Mouse (Mus musculus): Measurements from ENCODE around the gene Phf14.

Gene Phf14

GRCm38 (mm10) chr6:12020738-12021137 is 113.1 kb downstream of the Phf14 start:
- DNase-seq (ENCODE audit: low read depth, low spot score), result no peak

GRCm38 (mm10) chr6:12021480-12021879 is 113.9 kb downstream of the Phf14 start:
- DNase-seq (ENCODE audit: low read depth, low spot score), result no peak

- no peak for DNase-seq (ENCODE audit: low read depth, low spot score)
Measured at GRCm38 (mm10) chr6:12023395-12023794, 115.8 kb downstream of the Phf14 start.

- no peak for DNase-seq (ENCODE audit: low read depth, low spot score)
Measured at GRCm38 (mm10) chr6:12026804-12027537, 119.4 kb downstream of the Phf14 start.

GRCm38 (mm10) chr6:12034561-12034960 is 127.0 kb downstream of the Phf14 start:
- no peak for DNase-seq (ENCODE audit: low read depth, low spot score)

GRCm38 (mm10) chr6:12038268-12038667 is 130.7 kb downstream of the Phf14 start:
- no peak for DNase-seq (ENCODE audit: low read depth, low spot score)

- DNase-seq (ENCODE audit: low read depth, low spot score), result no peak
Measured at GRCm38 (mm10) chr6:12052884-12053283, 145.3 kb downstream of the Phf14 start.

- no peak for DNase-seq (ENCODE audit: low read depth, low spot score)
Measured at GRCm38 (mm10) chr6:12054149-12054548, 146.5 kb downstream of the Phf14 start.

- no peak for DNase-seq (ENCODE audit: low read depth, low spot score)
Measured at GRCm38 (mm10) chr6:12058717-12059116, 151.1 kb downstream of the Phf14 start.

GRCm38 (mm10) chr6:12059971-12060370 is 152.4 kb downstream of the Phf14 start:
- DNase-seq (ENCODE audit: low read depth, low spot score), result no peak

- DNase-seq (ENCODE audit: low read depth, low spot score), result no peak
Measured at GRCm38 (mm10) chr6:12060452-12061140, 153.0 kb downstream of the Phf14 start.

GRCm38 (mm10) chr6:12067956-12068355 is 160.3 kb downstream of the Phf14 start:
- no peak for DNase-seq (ENCODE audit: low read depth, low spot score)

GRCm38 (mm10) chr6:12069357-12069756 is 161.7 kb downstream of the Phf14 start:
- no peak for DNase-seq (ENCODE audit: low read depth, low spot score)

- no peak for DNase-seq (ENCODE audit: low read depth, low spot score)
Measured at GRCm38 (mm10) chr6:12074599-12074998, 167.0 kb downstream of the Phf14 start.

GRCm38 (mm10) chr6:12077338-12077737 is 169.7 kb downstream of the Phf14 start:
- no peak for DNase-seq (ENCODE audit: low read depth, low spot score)

GRCm38 (mm10) chr6:12077880-12078618 is 170.4 kb downstream of the Phf14 start:
- DNase-seq (ENCODE audit: low read depth, low spot score), result no peak

- no peak for DNase-seq (ENCODE audit: low read depth, low spot score)
Measured at GRCm38 (mm10) chr6:12079260-12079659, 171.7 kb downstream of the Phf14 start.

- no peak for DNase-seq (ENCODE audit: low read depth, low spot score)
Measured at GRCm38 (mm10) chr6:12080423-12080822, 172.8 kb downstream of the Phf14 start.

- no peak for DNase-seq (ENCODE audit: low read depth, low spot score)
Measured at GRCm38 (mm10) chr6:12081722-12082121, 174.1 kb downstream of the Phf14 start.

- no peak for DNase-seq (ENCODE audit: low read depth, low spot score)
Measured at GRCm38 (mm10) chr6:12082125-12082524, 174.5 kb downstream of the Phf14 start.

GRCm38 (mm10) chr6:12082531-12083216 is 175.1 kb downstream of the Phf14 start:
- no peak for DNase-seq (ENCODE audit: low read depth, low spot score)

- no peak for DNase-seq (ENCODE audit: low read depth, low spot score)
Measured at GRCm38 (mm10) chr6:12084721-12085120, 177.1 kb downstream of the Phf14 start.
